Mouse (Mus musculus) forebrain, embryonic 11.5 days (tissue): ENCODE results near the gene Hic1. TPM values are rescaled to one million over a fixed set of nuclear protein-coding genes. Genes with fewer than 3 reads are reported as not detected.

Experiments
- ATAC-seq: fragments of 200-750 bp; cut with Nextera tagmentation; replicated peaks from 2 replicates; pipeline ENCODE4 v1.8.0; 2017; ENCODE audit warnings: moderate TSS enrichment; ENCODE audit not compliant: low FRiP score
- DNase-seq: peaks from one replicate; pipeline ENCODE4 v3.0.0-alpha.2; 2017; ENCODE audit warnings: low spot score
- H3K27ac ChIP-seq: fragments of 300-500 bp; sonication (generic); 2 replicates; pipeline ENCODE4 v1.5.1; 2014; ENCODE audit warnings: low read depth, low read length
- H3K27me3 ChIP-seq: fragments of 300-500 bp; sonication (generic); 2 replicates; pipeline ENCODE4 v1.6.1; 2014; ENCODE audit warnings: mild to moderate bottlenecking, low read length, mixed read lengths; ENCODE audit not compliant: control insufficient read depth, insufficient read depth
- H3K36me3 ChIP-seq: fragments of 300-500 bp; sonication (generic); 2 replicates; pipeline ENCODE4 v1.6.1; 2014; ENCODE audit warnings: mild to moderate bottlenecking, low read length, moderate library complexity, mixed read lengths; ENCODE audit not compliant: control insufficient read depth, insufficient read depth
- H3K4me1 ChIP-seq: fragments of 300-500 bp; sonication (generic); replicated peaks from 2 replicates; pipeline ENCODE4 v1.6.1; 2014; ENCODE audit warnings: low read length, mixed read lengths; ENCODE audit not compliant: control insufficient read depth, insufficient read depth
- H3K4me2 ChIP-seq: fragments of 300-500 bp; sonication (generic); 2 replicates; pipeline ENCODE4 v1.6.1; 2014; ENCODE audit warnings: low read depth, mild to moderate bottlenecking, low read length, moderate library complexity, mixed read lengths; ENCODE audit not compliant: severe bottlenecking
- H3K4me3 ChIP-seq: fragments of 300-500 bp; sonication (generic); 2 replicates; pipeline ENCODE4 v1.5.1; 2014; ENCODE audit warnings: low read depth, low read length
- H3K9ac ChIP-seq: fragments of 300-500 bp; sonication (generic); 2 replicates; pipeline ENCODE4 v1.6.1; 2014; ENCODE audit warnings: low read length
- H3K9me3 ChIP-seq: fragments of 300-500 bp; sonication (generic); 2 replicates; pipeline ENCODE4 v1.6.1; 2016; ENCODE audit warnings: low read length, mixed read lengths; ENCODE audit not compliant: control insufficient read depth
- WGBS: fragments of 180-500 bp; shearing (Covaris S2); extraction: QIAGEN DNeasy Blood & Tissue Kit; methylation state at CpG from one replicate; pipeline ENCODE4 v1.1.7; 2014; 5-methylcytosine and 5-hydroxymethylcytosine counted together
- polyA plus RNA-seq: library from polyadenylated mRNA; unstranded; fragments of >200 nt; fragmentation: Nextera tagmentation; extraction: Ambion mirVana; gene quantifications from 2 replicates; pipeline ENCODE4 v1.2.1, GENCODE M21; 2014

Gene Hic1
- polyA plus RNA-seq, 1 experiment from 2014 or later = 0.86 TPM

GRCm38 (mm10) chr11:75152603-75153557 is 16.4 kb downstream of the Hic1 start:
- 85% methylated on average over 18 of the region's 18 CpGs for WGBS
- DNase-seq (no peak), ATAC-seq (no peak)
- H3K27me3 ChIP-seq = no peaks in the 10 kb centered on the region
- no peak overlapping the region for H3K27ac ChIP-seq
- no peak overlapping the region for H3K9ac ChIP-seq
- H3K4me1 ChIP-seq = no peaks in the 10 kb centered on the region
- peaks cover 3% of the 10 kb centered on the region; the same call in 1 of the 2 replicates for H3K36me3 ChIP-seq
- no peak overlapping the region for H3K4me3 ChIP-seq
- H3K4me2 ChIP-seq = no peak overlapping the region
- no peaks in the 10 kb centered on the region for H3K9me3 ChIP-seq

- WGBS = 90% methylated on average over 1 of the region's 1 CpGs
- ATAC-seq = no peak
- H3K4me3 ChIP-seq = no peak overlapping the region
- no peaks in the 10 kb centered on the region for H3K9me3 ChIP-seq
- no peak overlapping the region for H3K4me2 ChIP-seq
- no peaks in the 10 kb centered on the region for H3K27me3 ChIP-seq
- no peak overlapping the region for H3K9ac ChIP-seq
- no peak overlapping the region for H3K27ac ChIP-seq
- H3K36me3 ChIP-seq = no peaks in the 10 kb centered on the region; the same call in 1 of the 2 replicates
- DNase-seq = no peak
- no peaks in the 10 kb centered on the region for H3K4me1 ChIP-seq
Measured at GRCm38 (mm10) chr11:75150346-75150745, 19.0 kb downstream of the Hic1 start.

- H3K27ac ChIP-seq = peak overlapping the region; percentile 34; the same call in 1 of the 2 replicates
- no peak overlapping the region for H3K4me2 ChIP-seq
- H3K4me1 ChIP-seq = no peaks in the 10 kb centered on the region
- WGBS = 90% methylated on average over 11 of the region's 11 CpGs
- H3K27me3 ChIP-seq = no peaks in the 10 kb centered on the region
- DNase-seq (no peak), ATAC-seq (no peak)
- H3K36me3 ChIP-seq = no peaks in the 10 kb centered on the region; the same call in 1 of the 2 replicates
- H3K9me3 ChIP-seq = no peaks in the 10 kb centered on the region
- H3K4me3 ChIP-seq = no peak overlapping the region
- no peak overlapping the region for H3K9ac ChIP-seq
Measured at GRCm38 (mm10) chr11:75148332-75149035, 20.8 kb downstream of the Hic1 start.

- no peak for DNase-seq
- no peak for ATAC-seq
- H3K4me1 ChIP-seq = no peaks in the 10 kb centered on the region
- no peaks in the 10 kb centered on the region; the same call in 1 of the 2 replicates for H3K36me3 ChIP-seq
- H3K4me3 ChIP-seq = no peak overlapping the region
- WGBS = 78% methylated on average over 3 of the region's 3 CpGs
- no peak overlapping the region for H3K4me2 ChIP-seq
- H3K27ac ChIP-seq = peak overlapping the region; percentile 34
- H3K9me3 ChIP-seq = no peaks in the 10 kb centered on the region
- H3K27me3 ChIP-seq = no peaks in the 10 kb centered on the region
- no peak overlapping the region for H3K9ac ChIP-seq
Measured at GRCm38 (mm10) chr11:75147846-75148168, 21.5 kb downstream of the Hic1 start.

- no peaks in the 10 kb centered on the region for H3K27me3 ChIP-seq
- H3K9ac ChIP-seq = no peak overlapping the region
- no peaks in the 10 kb centered on the region for H3K9me3 ChIP-seq
- H3K27ac ChIP-seq = peak overlapping the region; percentile 34; the same call in 1 of the 2 replicates
- H3K36me3 ChIP-seq = no peaks in the 10 kb centered on the region; the same call in 1 of the 2 replicates
- no peak overlapping the region for H3K4me2 ChIP-seq
- DNase-seq (no peak), ATAC-seq (no peak)
- H3K4me3 ChIP-seq = no peak overlapping the region
- H3K4me1 ChIP-seq = no peaks in the 10 kb centered on the region
- WGBS = 71% methylated on average over 11 of the region's 11 CpGs
Measured at GRCm38 (mm10) chr11:75147106-75147845, 22.0 kb downstream of the Hic1 start.

GRCm38 (mm10) chr11:75145841-75146240 is 23.5 kb downstream of the Hic1 start:
- WGBS = 86% methylated on average over 2 of the region's 2 CpGs
- no peaks in the 10 kb centered on the region for H3K4me1 ChIP-seq
- no peaks in the 10 kb centered on the region for H3K9me3 ChIP-seq
- H3K4me3 ChIP-seq = no peak overlapping the region
- no peak for ATAC-seq
- no peaks in the 10 kb centered on the region for H3K27me3 ChIP-seq
- no peaks in the 10 kb centered on the region; the same call in 1 of the 2 replicates for H3K36me3 ChIP-seq
- no peak overlapping the region for H3K27ac ChIP-seq
- no peak overlapping the region for H3K9ac ChIP-seq
- H3K4me2 ChIP-seq = no peak overlapping the region
- DNase-seq = no peak

GRCm38 (mm10) chr11:75142749-75143148 is 26.6 kb downstream of the Hic1 start:
- Histone ChIP-seq H3K9me3 (no peaks in the 10 kb centered on the region), H3K4me3 (no peak overlapping the region), H3K27ac (no peak overlapping the region), H3K27me3 (no peaks in the 10 kb centered on the region), H3K9ac (no peak overlapping the region), H3K4me1 (no peaks in the 10 kb centered on the region; the same call in 1 of the 2 replicates), H3K4me2 (no peak overlapping the region), H3K36me3 (no peaks in the 10 kb centered on the region; the same call in 1 of the 2 replicates)
- 94% methylated on average over 4 of the region's 4 CpGs for WGBS
- no peak for DNase-seq
- ATAC-seq = no peak

- H3K36me3 ChIP-seq = no peaks in the 10 kb centered on the region; the same call in 1 of the 2 replicates
- no peak overlapping the region for H3K27ac ChIP-seq
- DNase-seq (no peak), ATAC-seq (no peak)
- H3K4me3 ChIP-seq = no peak overlapping the region
- no peak overlapping the region for H3K9ac ChIP-seq
- H3K4me1 ChIP-seq = no peaks in the 10 kb centered on the region; the same call in 1 of the 2 replicates
- no peaks in the 10 kb centered on the region for H3K9me3 ChIP-seq
- 78% methylated on average over 1 of the region's 1 CpGs for WGBS
- H3K4me2 ChIP-seq = no peak overlapping the region
- H3K27me3 ChIP-seq = no peaks in the 10 kb centered on the region
Measured at GRCm38 (mm10) chr11:75141913-75142312, 27.4 kb downstream of the Hic1 start.
